ENCODE assay signal across 40 mouse cellular contexts in genomic region chr5:88348533-88348932, GRCm38 (mm10). TPM values are rescaled to one million over a fixed set of nuclear protein-coding genes. Genes with fewer than 3 reads are reported as not detected.
"Had no signal": no experiment of that assay in that cellular context is flagged by ENCODE, and none has a peak within 500 bp of the region (broad histone marks: within the 10 kb centered on the region; RNA-seq: fewer than 3 reads in every experiment).

No protein-coding gene starts in this region.

RNA-seq across cellular contexts. Expression of gene Amtn, which starts 27.4 kb away (rescaled TPM):
- total RNA-seq: left cerebral cortex, postnatal 10 days; left cerebral cortex, postnatal 14 days; left cerebral cortex, postnatal 25 days; left cerebral cortex, postnatal 36 days; left cerebral cortex, postnatal 4 days; liver, adult 2 months; megakaryocyte progenitor cell, adult 5-6 weeks; megakaryocyte, adult 5-6 weeks; megakaryocyte-erythroid progenitor cell, adult 5-6 weeks; midbrain, postnatal 0 days; monocyte, adult 5-6 weeks had no signal
- polyA plus RNA-seq: limb, embryonic 10.5 days; limb, embryonic 11.5 days; limb, embryonic 12.5 days; liver, adult 2 months; liver, embryonic 11.5 days; liver, embryonic 12.5 days; liver, embryonic 13.5 days; liver, embryonic 14.5 days; liver, embryonic 15.5 days; liver, embryonic 16.5 days; liver, postnatal 0 days; lung, embryonic 14.5 days; lung, embryonic 15.5 days; lung, embryonic 16.5 days; macrophage; midbrain, embryonic 10.5 days; midbrain, embryonic 11.5 days; midbrain, embryonic 12.5 days; midbrain, embryonic 13.5 days; midbrain, embryonic 14.5 days; midbrain, embryonic 15.5 days; midbrain, embryonic 16.5 days; midbrain, postnatal 0 days; myocyte; neural tube, embryonic 11.5 days; neural tube, embryonic 12.5 days had no signal

RNA-seq across cellular contexts. Expression of gene Prol1, which starts 31.4 kb away (rescaled TPM):
- total RNA-seq: left cerebral cortex, postnatal 10 days; left cerebral cortex, postnatal 14 days; left cerebral cortex, postnatal 25 days; left cerebral cortex, postnatal 36 days; left cerebral cortex, postnatal 4 days; liver, adult 2 months; megakaryocyte progenitor cell, adult 5-6 weeks; megakaryocyte, adult 5-6 weeks; megakaryocyte-erythroid progenitor cell, adult 5-6 weeks; midbrain, postnatal 0 days; monocyte, adult 5-6 weeks had no signal
- polyA plus RNA-seq: limb, embryonic 10.5 days; limb, embryonic 11.5 days; limb, embryonic 12.5 days; limb, embryonic 13.5 days; limb, embryonic 14.5 days; limb, embryonic 15.5 days; liver, adult 2 months; liver, embryonic 11.5 days; liver, embryonic 12.5 days; liver, embryonic 13.5 days; liver, embryonic 14.5 days; liver, embryonic 15.5 days; liver, embryonic 16.5 days; liver, postnatal 0 days; lung, adult 2 months; lung, embryonic 14.5 days; lung, embryonic 15.5 days; lung, embryonic 16.5 days; lung, postnatal 0 days; macrophage; midbrain, embryonic 10.5 days; midbrain, embryonic 11.5 days; midbrain, embryonic 12.5 days; midbrain, embryonic 13.5 days; midbrain, embryonic 14.5 days; midbrain, embryonic 15.5 days; midbrain, embryonic 16.5 days; midbrain, postnatal 0 days; myocyte; neural tube, embryonic 11.5 days; neural tube, embryonic 12.5 days had no signal
